Mouse (Mus musculus) left cerebral cortex, adult 18-20 months (tissue): Measurements from ENCODE around the gene Psma1. TPM values are rescaled to one million over a fixed set of nuclear protein-coding genes. Genes with fewer than 3 reads are reported as not detected.

Experiments used
- DNase-seq, 2 experiments: peaks; one replicate each; pipeline ENCODE4 v3.0.0; 2021 to 2022; ENCODE audit warnings: low spot score in 2 of 2, mixed read lengths in 1 of 2
- long read RNA-seq, 2 experiments: library from polyadenylated mRNA; stranded (forward); transcript quantifications; one replicate each; pipeline ENCODE4 v2.0.0; 2021
- total RNA-seq, 2 experiments: library from RNA; stranded (reverse); gene quantifications; 2 replicates each; pipeline ENCODE4 v1.2.3; 2021

Psma1 gene
- 100 to 1,000 TPM; 107 to 109 TPM for total RNA-seq
- long read RNA-seq, experiment 1, transcript Psma1-201 (10 exons, 1,201 nt), result major isoform, 94 of 116 reads
- long read RNA-seq, experiment 1, partial matches to known transcripts, result 1 of 116 reads
- long read RNA-seq, experiment 1, other reads (novel, unspliced or antisense), result 17 of 116 reads
- long read RNA-seq, experiment 2, transcript Psma1-201 (10 exons, 1,201 nt), result major isoform, 82 of 92 reads
- long read RNA-seq, experiment 2, partial matches to known transcripts, result 1 of 92 reads
- long read RNA-seq, experiment 2, other reads (novel, unspliced or antisense), result 6 of 92 reads

- peak; percentile 96 to 97 for DNase-seq
Observed at GRCm38 (mm10) chr7:114276005-114276752, at the start of gene Psma1. Gene Psma1, minus strand, starts transcription at chr7:114276118.

GRCm38 (mm10) chr7:114323527-114323926 is 47.6 kb upstream of the Psma1 start:
- no peak for DNase-seq

- DNase-seq, result no peak
Observed at GRCm38 (mm10) chr7:114322531-114323441, 46.9 kb upstream of the Psma1 start.

- DNase-seq, result no peak
Observed at GRCm38 (mm10) chr7:114321694-114322372, 45.9 kb upstream of the Psma1 start.

GRCm38 (mm10) chr7:114317896-114318295 is 42.0 kb upstream of the Psma1 start:
- DNase-seq, result no peak

- DNase-seq, result no peak
Observed at GRCm38 (mm10) chr7:114317389-114317792, 41.5 kb upstream of the Psma1 start.

- no peak for DNase-seq
Observed at GRCm38 (mm10) chr7:114316361-114316871, 40.5 kb upstream of the Psma1 start.

- DNase-seq, result no peak
Observed at GRCm38 (mm10) chr7:114311209-114311608, 35.3 kb upstream of the Psma1 start.

GRCm38 (mm10) chr7:114309020-114309419 is 33.1 kb upstream of the Psma1 start:
- DNase-seq, result no peak

GRCm38 (mm10) chr7:114301293-114301782 is 25.4 kb upstream of the Psma1 start:
- no peak for DNase-seq

- no peak for DNase-seq
Observed at GRCm38 (mm10) chr7:114300782-114301181, 24.9 kb upstream of the Psma1 start.

GRCm38 (mm10) chr7:114299247-114299646 is 23.3 kb upstream of the Psma1 start:
- no peak for DNase-seq

- DNase-seq, result no peak
Observed at GRCm38 (mm10) chr7:114294698-114295097, 18.8 kb upstream of the Psma1 start.

GRCm38 (mm10) chr7:114293903-114294302 is 18.0 kb upstream of the Psma1 start:
- no peak for DNase-seq

- peak; percentile 30 to 47 for DNase-seq
Observed at GRCm38 (mm10) chr7:114292501-114292971, 16.6 kb upstream of the Psma1 start.

- DNase-seq, result no peak
Observed at GRCm38 (mm10) chr7:114291461-114292335, 15.8 kb upstream of the Psma1 start.

- DNase-seq, result no peak
Observed at GRCm38 (mm10) chr7:114290078-114290506, 14.2 kb upstream of the Psma1 start.

- no peak for DNase-seq
Observed at GRCm38 (mm10) chr7:114284296-114284910, 8.5 kb upstream of the Psma1 start.

GRCm38 (mm10) chr7:114283006-114283405 is 7.1 kb upstream of the Psma1 start:
- DNase-seq, result no peak
